Mouse (Mus musculus): ENCODE data around the gene Dmpk.

The Dmpk gene

GRCm38 (mm10) chr7:19075723-19076585 lies 7.7 kb upstream of the Dmpk start, which contains the start of gene Dmwd:
Dmwd (plus strand) TSS chr7:19076227.
- DNase-seq (ENCODE audit: low read depth, low spot score) = peak; percentile 95

- no peak for DNase-seq (ENCODE audit: low read depth, low spot score)
Observed at GRCm38 (mm10) chr7:19076586-19076991, 7.1 kb upstream of the Dmpk start.

GRCm38 (mm10) chr7:19077761-19078160 lies 5.9 kb upstream of the Dmpk start:
- DNase-seq (ENCODE audit: low read depth, low spot score) = no peak

GRCm38 (mm10) chr7:19078732-19079131 lies 4.9 kb upstream of the Dmpk start:
- DNase-seq (ENCODE audit: low read depth, low spot score) = no peak

GRCm38 (mm10) chr7:19080451-19080950 lies 3.1 kb upstream of the Dmpk start:
- no peak for DNase-seq (ENCODE audit: low read depth, low spot score)

- no peak for DNase-seq (ENCODE audit: low read depth, low spot score)
Observed at GRCm38 (mm10) chr7:19082171-19082570, 1.5 kb upstream of the Dmpk start.

- DNase-seq (ENCODE audit: low read depth, low spot score) = no peak
Observed at GRCm38 (mm10) chr7:19083096-19083495, 553 bp upstream of the Dmpk start.

- no peak for DNase-seq (ENCODE audit: low read depth, low spot score)
Observed at GRCm38 (mm10) chr7:19084277-19084771, 675 bp downstream of the Dmpk start.

GRCm38 (mm10) chr7:19084921-19085473 lies 1.3 kb downstream of the Dmpk start:
- no peak for DNase-seq (ENCODE audit: low read depth, low spot score)

GRCm38 (mm10) chr7:19085495-19085894 lies 1.8 kb downstream of the Dmpk start:
- no peak for DNase-seq (ENCODE audit: low read depth, low spot score)

GRCm38 (mm10) chr7:19086042-19086441 lies 2.4 kb downstream of the Dmpk start:
- no peak for DNase-seq (ENCODE audit: low read depth, low spot score)

GRCm38 (mm10) chr7:19086760-19087159 lies 3.1 kb downstream of the Dmpk start:
- no peak for DNase-seq (ENCODE audit: low read depth, low spot score)

GRCm38 (mm10) chr7:19088813-19089212 lies 5.2 kb downstream of the Dmpk start:
- no peak for DNase-seq (ENCODE audit: low read depth, low spot score)

- DNase-seq (ENCODE audit: low read depth, low spot score) = no peak
Observed at GRCm38 (mm10) chr7:19091913-19092312, 8.3 kb downstream of the Dmpk start.

- no peak for DNase-seq (ENCODE audit: low read depth, low spot score)
Observed at GRCm38 (mm10) chr7:19092381-19093173, 8.9 kb downstream of the Dmpk start.

- peak; percentile 66 for DNase-seq (ENCODE audit: low read depth, low spot score)
Observed at GRCm38 (mm10) chr7:19093174-19093521, 9.5 kb downstream of the Dmpk start.

GRCm38 (mm10) chr7:19093537-19094385 lies 10.1 kb downstream of the Dmpk start:
- peak; percentile 67 for DNase-seq (ENCODE audit: low read depth, low spot score)

- DNase-seq (ENCODE audit: low read depth, low spot score) = no peak
Observed at GRCm38 (mm10) chr7:19094471-19094825, 10.8 kb downstream of the Dmpk start, which contains the start of gene Six5. Six5 (plus strand) TSS chr7:19094594.

- no peak for DNase-seq (ENCODE audit: low read depth, low spot score)
Observed at GRCm38 (mm10) chr7:19094826-19095750, 11.4 kb downstream of the Dmpk start.

GRCm38 (mm10) chr7:19095751-19096110 lies 12.1 kb downstream of the Dmpk start:
- DNase-seq (ENCODE audit: low read depth, low spot score) = no peak

Measured in retina, postnatal 7 days (tissue).